Mouse (Mus musculus) lung, postnatal 25 days (tissue): ENCODE results near the gene Rasd2.

Experiments
- DNase-seq: peaks from one replicate; pipeline ENCODE4 v3.0.0; 2022; ENCODE audit warnings: low spot score

Rasd2 gene

DNA sequence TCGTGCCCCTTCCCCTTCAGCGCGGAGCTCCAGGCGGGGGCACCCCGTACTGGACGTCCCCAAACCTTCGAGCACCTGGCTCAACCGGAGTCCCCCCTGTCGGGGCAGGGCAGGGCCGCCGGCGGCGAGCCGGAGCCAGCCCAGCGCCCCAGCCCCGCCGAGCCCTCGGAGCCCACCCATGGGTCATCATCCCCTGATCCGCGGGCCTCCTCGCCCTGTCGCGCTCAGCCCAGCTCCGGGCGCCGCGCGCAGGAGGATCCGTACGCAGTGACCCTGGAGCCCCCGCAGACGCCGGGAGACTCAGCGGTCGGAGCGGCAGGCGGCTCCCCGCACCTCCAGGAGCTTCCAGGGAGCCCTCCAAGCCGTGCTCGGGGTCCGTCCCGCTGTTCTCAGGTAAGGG lies at the start of gene Rasd2:
Gene Rasd2, plus strand, starts transcription at position 259 of the 400 bp plus-strand sequence.
- no peak for DNase-seq

DNA sequence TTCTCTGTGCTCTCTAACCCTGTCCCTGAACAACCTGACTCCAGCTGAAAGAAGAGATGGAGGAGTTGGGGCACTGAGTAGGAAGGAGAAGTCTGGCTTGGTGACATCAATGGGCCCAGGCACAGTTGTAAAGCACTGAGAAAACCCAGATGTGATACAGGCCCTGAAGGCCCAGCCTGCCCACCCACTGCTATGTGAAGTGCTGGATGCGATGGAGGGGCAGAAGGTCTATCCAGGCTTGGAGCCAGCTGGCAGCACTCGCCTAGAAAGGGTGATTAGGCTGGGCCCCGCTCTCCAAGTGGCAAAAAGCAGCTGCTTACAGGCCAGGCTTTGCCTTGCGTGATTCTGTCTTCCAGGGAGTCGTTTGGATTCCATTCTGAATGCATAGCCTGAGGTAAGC lies 44.4 kb upstream of the Rasd2 start:
- DNase-seq = no peak

DNA sequence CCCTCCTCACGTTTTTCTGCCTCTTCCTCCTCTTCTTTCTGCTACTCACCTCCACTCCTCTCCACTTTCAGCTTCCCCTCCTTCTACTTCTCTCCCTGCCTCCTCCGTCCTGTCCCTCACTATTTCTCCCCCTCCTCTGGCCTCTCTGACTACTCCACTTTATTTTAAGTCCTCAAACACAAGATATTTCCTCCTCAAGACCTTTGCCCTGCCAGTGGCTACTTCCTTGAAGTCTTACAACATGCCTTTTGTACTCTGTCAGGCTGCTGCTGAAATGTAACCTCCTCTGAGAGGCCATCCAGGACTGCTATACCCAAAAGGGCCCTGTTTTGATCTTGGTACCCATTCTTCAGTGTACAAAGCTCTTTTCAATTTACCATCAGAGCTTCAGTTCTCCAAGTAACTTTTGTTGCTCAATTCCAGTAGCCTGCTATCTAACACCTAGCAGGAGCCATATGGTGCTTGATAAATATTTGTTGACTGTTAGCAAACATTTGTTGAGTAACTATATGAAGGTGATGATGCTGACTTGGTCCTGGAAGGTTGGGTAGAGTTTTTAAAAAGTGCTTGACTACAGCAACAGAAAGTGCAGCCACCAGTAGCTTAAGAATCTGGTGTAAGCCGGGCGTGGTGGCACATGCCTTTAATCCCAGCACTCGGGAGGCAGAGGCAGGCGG lies 41.6 kb upstream of the Rasd2 start:
- peak; percentile 26 for DNase-seq

DNA sequence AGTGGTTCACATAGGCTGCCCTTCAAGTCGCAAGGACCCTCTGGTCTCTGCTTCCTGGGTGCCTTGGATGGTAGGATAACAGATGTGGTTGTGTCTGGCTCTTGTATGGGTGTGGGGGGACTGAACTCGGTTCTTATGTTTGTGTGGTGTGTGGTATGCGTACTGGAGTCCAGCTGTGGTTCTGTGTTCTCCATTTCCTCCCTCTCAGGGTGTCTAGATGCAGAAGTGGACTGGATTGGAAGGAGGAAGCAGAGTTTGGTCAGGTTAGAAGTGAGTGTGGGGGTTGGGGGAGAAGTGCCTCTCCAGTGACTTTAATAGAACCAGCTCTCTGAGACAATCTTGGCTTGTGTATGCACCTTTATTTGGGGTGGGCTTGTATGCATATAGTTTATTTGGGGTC lies 20.7 kb upstream of the Rasd2 start:
- no peak for DNase-seq

DNA sequence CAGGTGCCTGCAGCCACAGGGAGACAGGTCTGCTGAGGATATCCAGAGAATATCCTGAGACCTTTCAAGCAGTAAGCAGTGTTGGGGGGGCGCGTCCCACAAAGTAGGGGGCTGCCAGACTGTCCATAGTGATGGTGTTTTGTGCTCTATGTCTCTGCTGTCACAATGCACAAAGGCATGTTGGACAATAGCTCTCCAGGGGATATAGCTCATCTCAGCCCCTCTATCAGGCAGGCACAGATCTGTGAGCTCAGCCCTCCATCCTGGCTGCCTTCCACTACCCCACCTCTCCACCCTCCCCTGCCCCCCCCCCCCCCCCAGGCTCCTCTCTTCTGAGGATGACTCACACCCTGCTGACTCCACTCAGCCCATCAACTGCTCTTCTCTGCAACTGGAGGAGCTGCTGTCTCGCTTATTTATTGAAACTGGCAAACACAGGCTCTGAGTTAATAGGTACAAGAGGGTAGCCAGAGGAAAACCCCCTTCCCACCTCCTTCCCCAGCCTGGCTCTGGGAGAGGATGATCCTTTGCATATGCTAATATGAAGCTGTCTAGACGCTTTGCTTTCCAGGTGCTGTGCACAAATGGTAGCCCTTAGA lies 19.2 kb upstream of the Rasd2 start:
- no peak for DNase-seq

DNA sequence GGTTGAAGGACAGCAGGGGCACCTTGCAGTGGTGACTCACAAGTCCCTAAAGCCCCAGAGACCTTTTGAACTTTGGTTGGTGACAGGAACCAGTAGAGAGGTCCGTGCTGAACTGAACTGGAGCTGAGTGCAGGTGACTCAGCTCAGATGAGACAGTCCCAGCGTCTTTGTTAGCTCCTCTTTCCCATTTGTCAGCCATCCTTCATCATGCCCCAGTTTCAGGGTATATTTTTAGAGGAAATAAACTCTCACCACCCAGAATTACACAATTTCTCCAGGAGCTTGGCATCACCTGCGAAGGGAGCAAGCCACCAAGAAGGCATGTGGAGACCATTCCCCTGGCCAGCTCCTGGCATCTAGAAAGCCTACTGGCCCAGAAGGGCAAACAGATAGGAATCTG lies 16.6 kb upstream of the Rasd2 start:
- DNase-seq = no peak

DNA sequence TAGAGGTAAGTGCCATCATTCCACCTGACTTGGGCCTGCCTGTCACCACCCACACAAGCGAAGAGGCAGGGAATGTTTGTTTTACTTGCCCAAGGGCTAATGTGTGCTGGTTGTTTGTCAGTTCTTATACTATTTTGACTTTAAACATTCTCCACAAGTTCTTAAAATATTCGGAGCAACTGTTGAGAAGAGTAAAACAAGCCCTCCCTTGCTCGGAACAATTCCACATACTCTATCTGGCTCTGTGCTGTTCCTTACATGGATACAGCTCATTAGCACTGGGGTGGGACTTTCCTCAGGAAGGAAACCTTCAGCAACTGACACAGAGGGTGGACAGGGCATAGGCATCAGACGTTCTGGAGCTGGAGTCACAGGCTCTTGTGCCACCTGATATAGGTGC lies 15.9 kb upstream of the Rasd2 start:
- DNase-seq = no peak

DNA sequence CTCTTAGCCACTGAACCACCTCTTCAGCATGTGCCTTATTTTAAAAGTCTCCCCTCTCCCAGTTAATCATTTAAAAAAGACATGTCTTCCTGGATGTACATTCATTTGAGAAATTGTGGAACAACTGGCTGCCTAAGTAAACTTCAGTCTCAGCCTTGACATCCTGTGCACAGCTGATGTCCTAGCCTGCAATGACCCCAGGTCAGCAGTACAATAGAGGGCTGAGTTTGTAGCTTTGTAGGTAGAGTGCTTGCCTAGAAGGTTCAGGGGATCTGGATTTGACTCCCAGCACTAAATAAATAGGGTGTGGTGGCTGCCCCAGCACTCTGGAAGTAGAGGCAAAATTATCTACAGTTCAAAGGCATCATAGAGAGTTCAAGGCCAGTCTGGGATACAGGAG lies 15.4 kb upstream of the Rasd2 start:
- DNase-seq = no peak

DNA sequence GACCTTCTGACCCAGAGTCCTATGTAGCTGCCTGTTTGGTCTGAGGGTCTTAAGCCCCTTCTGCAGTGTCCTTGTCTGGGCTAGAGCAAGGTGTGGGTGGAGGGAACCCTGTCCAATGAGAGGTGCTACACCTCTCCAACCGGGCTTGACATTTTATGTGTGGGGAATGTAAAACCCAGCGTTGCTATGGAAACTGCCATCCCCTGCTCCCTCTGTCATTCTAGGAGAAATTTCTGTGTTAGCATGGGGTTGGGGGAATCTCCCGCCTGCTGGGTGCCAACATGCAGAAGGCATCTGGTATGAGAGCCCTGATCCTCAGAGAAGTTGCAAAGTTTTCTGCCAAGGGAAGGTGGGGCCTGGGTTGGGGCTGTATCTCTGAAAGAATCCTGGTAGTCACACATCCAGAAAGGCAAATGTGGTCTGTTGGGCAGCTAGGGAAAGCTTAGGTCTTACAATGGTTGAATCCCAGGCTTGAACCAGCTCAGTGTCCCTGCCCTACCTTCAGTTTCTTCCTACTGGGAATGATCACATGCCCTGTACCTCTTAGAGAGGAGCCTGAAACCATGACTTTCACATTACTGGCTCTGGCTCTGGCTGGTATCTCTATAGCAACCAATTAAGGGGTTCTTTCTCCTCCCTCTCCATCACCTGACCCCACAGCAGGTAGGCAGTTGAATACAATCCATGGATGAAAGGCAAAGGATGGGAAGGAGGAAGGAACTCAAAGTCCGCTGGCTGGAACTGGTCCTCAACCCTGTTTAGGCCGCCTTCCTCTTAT lies 14.6 kb upstream of the Rasd2 start:
- no peak for DNase-seq

DNA sequence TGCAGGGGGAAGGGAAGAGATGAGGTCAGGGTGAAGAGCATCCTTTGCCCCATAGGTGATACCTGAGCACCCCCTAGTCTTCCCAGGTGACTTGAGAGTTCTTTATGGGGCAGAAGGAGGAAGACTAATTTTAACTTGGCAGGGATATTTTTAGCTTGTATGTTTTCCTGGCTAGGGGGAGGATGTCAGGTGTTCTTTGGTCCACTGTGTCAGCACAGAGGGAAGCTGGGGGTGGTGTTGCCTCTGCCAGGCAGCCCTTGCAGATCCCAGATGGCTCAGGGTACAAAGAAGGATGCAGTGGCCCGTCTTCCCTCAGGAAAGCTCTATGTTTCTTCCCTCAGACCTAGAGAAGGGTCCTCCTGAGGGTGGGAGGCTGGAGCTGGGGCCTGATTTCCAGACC lies 13.8 kb upstream of the Rasd2 start:
- no peak for DNase-seq

DNA sequence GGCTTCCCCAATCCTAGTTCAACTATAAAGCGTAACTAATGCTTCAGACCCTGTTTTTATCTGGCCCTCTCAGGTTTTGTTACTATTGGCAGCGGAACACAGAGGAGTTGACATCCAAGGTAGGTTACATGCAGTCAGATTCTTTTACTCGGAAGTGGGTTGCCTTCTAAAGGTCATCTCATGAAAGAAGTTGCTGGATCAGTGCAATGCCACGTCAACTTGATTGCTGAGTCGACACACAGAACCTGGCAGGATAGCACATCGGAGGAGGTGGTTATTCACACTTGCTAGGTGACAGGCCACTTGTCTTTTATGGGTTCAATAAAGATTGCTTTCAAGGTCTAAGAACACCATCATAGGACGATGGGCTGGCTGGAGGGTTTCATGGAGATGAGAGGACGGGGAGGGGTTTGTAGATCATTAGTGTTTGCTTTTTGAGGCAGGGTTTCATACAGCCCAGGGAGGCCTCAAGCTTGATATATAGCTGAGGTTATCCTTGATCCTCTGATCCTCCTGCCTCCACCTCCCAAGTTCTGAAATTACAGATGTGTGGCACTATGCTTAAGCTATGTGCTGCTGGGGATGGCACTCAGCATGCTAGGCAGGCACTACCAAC lies 11.6 kb upstream of the Rasd2 start:
- no peak for DNase-seq

DNA sequence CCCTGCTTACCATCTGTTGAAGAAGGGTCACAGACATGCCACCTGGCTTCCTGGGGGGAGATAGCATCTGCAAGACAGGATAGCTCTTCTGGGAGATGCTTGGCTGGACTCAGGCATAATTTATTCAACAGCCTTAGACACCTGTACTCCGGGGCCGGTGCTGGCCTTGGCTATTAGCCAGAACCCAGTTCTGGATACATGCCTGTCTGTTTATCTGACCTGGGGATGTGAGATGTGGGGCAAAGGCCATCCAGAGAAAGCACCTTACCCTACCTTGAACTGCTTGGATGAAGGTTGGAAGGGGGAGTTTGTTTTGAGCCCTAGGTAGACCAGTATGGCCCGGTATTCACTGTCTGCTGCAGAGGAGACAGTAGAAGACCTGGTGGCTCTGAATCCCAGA lies 10.8 kb upstream of the Rasd2 start:
- no peak for DNase-seq

DNA sequence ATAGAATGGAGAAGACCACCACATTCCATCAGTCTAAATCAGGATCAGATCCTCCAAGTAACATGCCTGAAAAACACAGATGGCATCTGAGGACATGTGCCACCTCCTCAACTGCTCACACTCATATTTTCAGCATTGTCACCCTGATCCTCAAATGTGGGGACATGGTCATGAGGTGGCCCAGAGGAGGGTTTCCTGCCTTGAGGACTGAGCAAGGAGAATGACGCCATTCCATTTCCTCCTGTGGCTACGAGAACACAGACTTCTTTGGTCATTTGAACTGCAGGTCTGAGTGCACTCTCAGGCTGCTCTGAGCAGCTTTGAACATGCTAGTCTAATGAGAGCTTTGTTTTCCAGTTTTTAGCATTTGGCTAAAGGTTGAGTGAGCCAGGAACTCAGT lies 10.3 kb upstream of the Rasd2 start:
- DNase-seq = no peak

DNA sequence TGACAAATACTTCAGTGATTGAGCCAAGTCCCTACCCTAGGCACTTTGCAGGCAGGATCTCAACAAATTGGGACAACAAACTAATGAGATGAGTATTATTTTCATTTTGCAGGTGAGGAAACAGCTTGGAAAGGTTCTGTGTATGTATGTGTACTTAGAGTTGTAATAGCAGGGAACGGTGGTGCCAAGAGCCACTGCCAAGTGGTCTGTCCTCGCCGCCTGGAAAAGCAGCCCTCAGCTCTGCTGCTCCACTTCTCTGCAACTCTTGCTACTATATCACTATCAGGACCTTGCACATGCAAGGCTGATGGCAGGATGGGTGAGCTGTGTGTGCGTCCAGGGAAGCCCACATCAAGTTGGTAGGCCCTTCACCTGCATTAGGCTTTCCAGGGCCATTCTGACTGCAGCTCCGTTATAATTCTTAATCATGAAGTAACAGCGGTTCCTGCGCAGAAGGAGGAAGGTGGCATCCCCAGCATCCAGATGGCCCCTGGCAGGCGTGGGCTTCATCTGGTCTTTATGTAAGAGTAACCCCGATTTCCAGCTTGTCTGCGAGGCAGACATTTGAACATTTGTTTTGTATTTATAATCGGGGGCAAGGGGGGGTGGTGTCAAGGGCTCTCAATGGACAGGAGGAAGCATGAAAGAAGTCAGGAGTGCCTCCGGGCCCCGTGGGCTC lies 9.4 kb upstream of the Rasd2 start:
- no peak for DNase-seq

DNA sequence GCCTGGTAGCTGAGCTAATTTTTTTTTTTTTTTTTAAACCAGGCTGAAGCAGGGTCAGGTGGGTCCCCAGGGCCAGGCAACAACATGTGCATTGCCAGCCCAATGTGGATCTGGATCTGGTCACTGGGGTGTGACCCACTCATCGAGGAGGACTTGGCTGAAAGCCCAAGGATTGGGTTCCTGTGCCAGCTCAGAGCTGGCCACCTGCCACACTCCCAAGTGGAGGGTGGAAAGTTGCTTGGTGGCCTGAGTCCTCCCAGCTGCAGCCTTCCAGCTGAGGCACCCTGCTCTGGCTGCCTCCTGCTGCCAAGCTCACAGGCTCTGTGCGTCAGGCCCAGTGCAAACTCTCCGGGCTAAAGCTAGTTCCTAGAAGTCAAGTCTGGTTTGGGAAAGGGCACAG lies 2.3 kb upstream of the Rasd2 start:
- peak; percentile 85 for DNase-seq

DNA sequence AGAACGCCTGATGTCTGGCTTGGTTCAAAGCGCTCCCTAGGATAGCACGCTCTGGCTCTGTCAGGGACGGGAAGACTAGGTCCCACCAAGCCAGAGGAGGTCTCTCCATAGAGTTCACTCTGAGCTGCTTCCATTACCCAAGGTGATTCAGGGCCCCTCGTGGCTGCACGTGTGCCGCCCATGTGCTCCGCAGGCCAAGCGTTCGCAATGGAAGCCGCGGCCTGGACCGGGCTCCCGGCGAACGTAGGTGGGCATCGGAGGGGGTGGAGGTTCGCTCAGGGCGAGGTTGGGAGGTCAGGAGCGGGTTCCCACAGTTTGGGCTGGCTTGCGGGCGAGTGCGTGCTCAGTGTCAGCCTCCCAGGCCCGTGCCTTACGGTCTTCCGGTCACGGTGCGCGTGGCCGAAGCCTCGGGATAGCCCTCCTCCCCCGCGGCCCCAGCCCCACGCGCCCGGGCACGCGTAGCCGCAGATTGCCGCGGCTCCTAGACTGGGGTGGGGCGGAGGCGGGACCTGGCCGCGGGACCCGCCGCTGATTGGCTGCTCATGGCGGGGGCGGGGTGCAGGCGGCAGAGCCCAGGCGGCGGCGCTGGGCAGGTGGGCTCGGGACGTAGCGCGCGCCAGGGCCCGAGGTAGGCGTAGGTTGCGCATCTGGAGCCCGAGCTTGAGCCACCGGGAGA lies 975 bp upstream of the Rasd2 start:
- DNase-seq = peak; percentile 83

DNA sequence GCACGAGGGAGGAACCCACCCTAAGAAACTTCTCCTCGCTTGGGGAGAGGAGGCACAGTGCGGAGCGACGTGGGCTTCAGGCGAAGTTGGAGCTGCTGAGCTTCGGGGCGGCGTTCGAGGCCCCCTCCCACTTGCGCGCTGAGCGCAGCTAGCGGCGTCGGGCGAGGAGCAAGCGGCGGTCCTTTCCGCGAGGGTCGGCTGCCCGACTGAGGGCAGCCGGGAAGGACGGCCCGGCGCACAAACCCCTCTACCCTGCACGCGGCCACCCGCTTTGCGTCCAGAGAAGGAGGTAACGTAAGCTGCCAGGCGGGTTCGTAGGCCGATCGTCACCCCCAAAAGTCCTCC lies 465 bp upstream of the Rasd2 start:
- no peak for DNase-seq

DNA sequence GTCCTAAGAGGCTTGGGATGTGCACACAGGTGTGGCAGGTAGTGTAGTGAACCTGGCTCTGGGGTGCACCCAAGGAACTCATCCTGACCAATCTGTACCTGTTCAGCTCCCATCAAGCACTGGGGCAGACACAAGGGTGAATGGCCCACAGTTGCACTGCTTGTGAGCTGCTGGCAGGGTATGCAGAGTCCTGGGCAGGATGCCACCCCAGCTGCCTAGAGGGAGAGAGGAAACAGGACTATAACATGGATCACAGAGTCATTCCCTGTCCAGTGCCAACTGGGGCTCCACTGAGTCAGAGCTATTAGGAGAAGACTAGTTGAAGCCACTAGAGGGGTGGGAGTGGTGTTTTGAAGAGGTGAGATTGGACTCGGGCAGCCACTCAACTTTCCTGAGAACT lies 1.3 kb downstream of the Rasd2 start:
- no peak for DNase-seq

DNA sequence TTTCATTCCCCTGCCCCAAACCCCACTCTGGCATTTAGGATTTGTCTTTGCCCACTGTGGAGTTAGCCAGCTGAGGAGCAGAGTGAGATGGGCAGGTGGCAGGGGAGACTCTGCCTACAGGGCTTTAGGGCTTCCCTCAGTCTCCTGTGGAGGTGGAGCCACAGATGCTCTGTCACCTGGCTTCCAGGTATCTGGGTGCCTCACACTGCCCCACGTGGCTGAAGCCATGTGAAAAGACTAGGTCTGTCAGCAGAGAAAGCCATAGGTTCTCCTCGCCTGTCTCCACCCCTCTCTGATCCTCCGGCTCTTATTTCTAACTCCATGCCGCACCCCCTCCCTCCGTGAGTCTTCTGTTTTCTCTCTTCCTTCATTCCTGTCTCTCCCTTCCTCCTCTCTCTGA lies 2.2 kb downstream of the Rasd2 start:
- DNase-seq = no peak

DNA sequence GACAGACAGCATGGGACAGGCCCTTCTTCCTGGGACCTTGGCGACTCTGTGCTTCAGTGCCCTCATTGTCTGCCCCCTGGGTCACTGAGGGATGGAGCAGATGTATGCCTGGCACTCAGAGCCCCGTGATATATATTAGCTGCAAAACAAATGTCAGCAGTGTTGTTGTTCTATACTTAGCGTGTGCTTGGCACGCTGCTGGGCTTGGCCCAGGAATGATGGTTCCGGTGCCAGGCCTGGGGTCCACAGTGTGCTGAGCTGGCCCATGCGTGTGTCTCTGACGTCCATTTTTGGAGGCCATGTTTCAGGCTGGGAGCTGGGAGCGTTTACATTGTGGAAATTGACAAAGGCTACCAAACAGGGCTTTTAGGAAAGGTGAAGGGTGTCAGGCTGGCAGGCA lies 3.1 kb downstream of the Rasd2 start:
- DNase-seq = no peak

DNA sequence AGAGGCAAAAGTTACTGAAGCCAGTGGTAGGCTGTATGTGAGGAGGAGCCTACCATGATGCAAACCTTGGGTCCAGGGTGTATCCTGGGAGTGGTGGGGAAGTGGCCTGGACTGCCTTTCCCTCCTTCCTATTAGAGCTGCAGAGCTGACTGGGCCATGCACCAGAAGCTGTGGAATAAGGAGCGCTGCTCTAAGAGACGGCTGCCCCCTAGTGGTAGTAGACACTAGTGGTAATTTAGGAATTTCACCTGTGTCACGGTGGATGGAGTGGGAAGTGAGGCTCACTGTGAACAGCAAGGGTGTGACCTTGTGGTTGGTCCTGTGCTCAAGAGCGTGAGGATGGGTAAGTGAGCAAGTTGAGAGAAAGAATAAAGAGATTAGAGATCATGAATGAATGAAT lies 4.2 kb downstream of the Rasd2 start:
- peak; percentile 76 for DNase-seq
